Mouse (Mus musculus) liver, embryonic 14.5 days (tissue): ENCODE results near the gene Cnbp. TPM values are rescaled to one million over a fixed set of nuclear protein-coding genes. Genes with fewer than 3 reads are reported as not detected.

Source experiments
- ATAC-seq: fragments of 200-750 bp; cut with Nextera tagmentation; 2 replicates; pipeline ENCODE4 v1.8.0; 2017; ENCODE audit warnings: moderate number of reproducible peaks, mild to moderate bottlenecking, moderate library complexity; ENCODE audit not compliant: insufficient read depth
- DNase-seq, 3 experiments: peaks; one replicate each; pipeline ENCODE4 v3.0.0-alpha.2; 2012 to 2013; ENCODE audit warnings: low read depth in 3 of 3, low spot score in 3 of 3
- H3K27ac ChIP-seq: fragments of 300-500 bp; sonication (generic); 2 replicates; pipeline ENCODE4 v1.5.1; 2014; ENCODE audit warnings: moderate library complexity, mild to moderate bottlenecking, control low read depth, inconsistent platforms
- H3K27me3 ChIP-seq: fragments of 300-500 bp; sonication (generic); 2 replicates; pipeline ENCODE4 v1.6.1; 2014; ENCODE audit warnings: mild to moderate bottlenecking, low read length, moderate library complexity; ENCODE audit not compliant: control insufficient read depth, insufficient read depth
- H3K36me3 ChIP-seq: fragments of 300-500 bp; sonication (generic); replicated peaks from 2 replicates; pipeline ENCODE4 v1.6.1; 2014; ENCODE audit warnings: low read depth; ENCODE audit not compliant: control insufficient read depth, insufficient read depth
- H3K4me1 ChIP-seq, 2 experiments: fragments of 200-500 bp in 1 of 2; fragments of 300-500 bp in 1 of 2; sonication (generic) in 1 of 2; replicated peaks; 2 replicates each; pipeline ENCODE4 v1.6.1; 2012 to 2014; ENCODE audit warnings: antibody characterized with exemption in 1 of 2, inconsistent platforms in 1 of 2, low read length in 1 of 2; ENCODE audit not compliant: control insufficient read depth in 2 of 2, insufficient read depth in 2 of 2
- H3K4me2 ChIP-seq: fragments of 300-500 bp; sonication (generic); 2 replicates; pipeline ENCODE4 v1.6.1; 2014; ENCODE audit warnings: low read depth, mild to moderate bottlenecking, control low read depth, moderate library complexity
- H3K4me3 ChIP-seq, 2 experiments: fragments of 200-500 bp in 1 of 2; fragments of 300-500 bp in 1 of 2; sonication (generic) in 1 of 2; 2 replicates each; pipeline ENCODE4 v1.5.1; 2012 to 2014; ENCODE audit warnings: low read depth in 2 of 2, low read length in 2 of 2, mild to moderate bottlenecking in 2 of 2, control low read depth in 1 of 2, inconsistent platforms in 1 of 2, moderate library complexity in 1 of 2; ENCODE audit not compliant: insufficient read depth in 1 of 2
- H3K9ac ChIP-seq: fragments of 300-500 bp; sonication (generic); replicated peaks from 2 replicates; pipeline ENCODE4 v1.6.1; 2014; ENCODE audit warnings: mild to moderate bottlenecking, control low read depth, moderate library complexity
- H3K9me3 ChIP-seq: fragments of 300-500 bp; sonication (generic); 2 replicates; pipeline ENCODE4 v1.6.1; 2016; ENCODE audit warnings: low read length, mixed read lengths; ENCODE audit not compliant: control insufficient read depth
- CTCF ChIP-seq: IDR thresholded peaks from 2 replicates; pipeline ENCODE4 v1.5.1; 2016; ENCODE audit warnings: antibody characterized with exemption, low read depth, control low read depth
- EP300 ChIP-seq: IDR thresholded peaks from 2 replicates; pipeline ENCODE4 v1.6.1; 2016; ENCODE audit warnings: antibody characterized with exemption, low read depth
- WGBS: fragments of 180-500 bp; shearing (Covaris S2); extraction: QIAGEN DNeasy Blood & Tissue Kit; methylation state at CpG from one replicate; pipeline ENCODE4 v1.1.7; 2014; ENCODE audit not compliant: insufficient replicate concordance; 5-methylcytosine and 5-hydroxymethylcytosine counted together
- polyA plus RNA-seq, 2 experiments: library from polyadenylated mRNA; depleted of rRNA in 1 of 2; stranded (reverse) in 1 of 2; unstranded in 1 of 2; fragments of >200 nt; fragmentation: Nextera tagmentation in 1 of 2; extraction: Ambion mirVana in 1 of 2; gene quantifications; 2 replicates each; pipeline versions ENCODE4 v1.2.1 to v1.2.3; 2012 to 2014

Gene Cnbp
- polyA plus RNA-seq, 2 experiments, result 190 to 556 TPM

DNA sequence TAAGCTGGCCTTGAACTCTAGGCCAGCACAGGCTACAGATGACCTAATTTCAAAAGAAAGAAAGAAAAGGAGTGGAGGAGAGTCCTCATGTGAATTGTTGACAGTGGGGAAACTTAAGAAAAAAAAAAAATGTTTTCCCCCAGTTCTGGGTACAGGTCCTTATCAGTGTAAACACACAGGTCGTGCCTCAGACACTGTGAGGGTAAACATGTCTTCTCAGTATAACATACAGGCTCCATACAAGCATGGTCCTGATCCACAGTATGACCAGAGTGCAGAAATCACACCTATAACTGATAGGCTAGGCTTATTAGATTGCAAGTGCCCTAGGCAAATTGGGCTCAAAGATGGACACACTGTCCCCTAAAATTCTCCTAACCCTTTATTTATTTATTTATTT, 19.5 kb upstream of the Cnbp start:
- WGBS, result 0% methylated on average over 1 of the region's 1 CpGs
- H3K4me3 ChIP-seq, result no peak overlapping the region
- DNase-seq (no peak), ATAC-seq (peak; percentile 69)
- no peak for TF ChIP-seq CTCF
- TF ChIP-seq EP300, result no peak
- H3K9ac ChIP-seq, result no peak overlapping the region; the same call in 1 of the 2 replicates
- H3K4me2 ChIP-seq, result no peak overlapping the region
- H3K36me3 ChIP-seq, result no peaks in the 10 kb centered on the region
- H3K4me1 ChIP-seq, result peaks cover 14 to 45% of the 10 kb centered on the region in 2 experiments
- no peaks in the 10 kb centered on the region for H3K27me3 ChIP-seq
- no peaks in the 10 kb centered on the region for H3K9me3 ChIP-seq
- H3K27ac ChIP-seq, result peak overlapping the region; percentile 25; the same call in 1 of the 2 replicates

DNA sequence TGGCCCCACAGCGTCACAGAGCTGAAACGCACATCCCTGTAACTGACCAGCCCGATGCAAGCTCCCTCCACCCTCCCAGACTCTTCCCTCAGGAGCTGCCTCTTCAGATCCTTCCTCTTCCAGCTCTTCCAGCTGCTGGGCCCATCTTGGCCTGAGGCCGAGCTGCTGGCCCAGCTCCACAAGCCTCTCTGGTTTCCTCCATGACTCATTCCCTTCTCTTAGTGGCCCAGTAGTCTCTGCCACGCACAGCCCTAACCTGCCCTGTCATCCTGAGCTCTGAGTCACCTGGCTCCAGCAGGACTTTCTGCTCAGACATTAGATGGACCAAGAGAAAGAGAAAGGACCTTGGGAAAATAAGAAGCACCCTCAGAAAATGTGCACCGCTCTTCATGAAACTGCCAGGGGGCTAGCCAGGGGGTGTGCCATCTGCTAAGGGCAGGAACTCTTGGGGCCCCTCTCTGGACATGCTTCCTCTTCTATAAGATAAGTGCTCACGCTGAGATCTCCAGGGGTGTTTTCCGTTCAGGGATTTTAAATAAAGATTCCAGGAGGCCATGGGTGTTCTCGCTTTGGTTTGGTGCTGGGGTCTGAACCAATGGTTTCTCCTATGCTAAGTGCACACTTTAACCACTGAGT, 18.1 kb upstream of the Cnbp start:
- DNase-seq (peak in 1 of 3 experiments; percentile 37), ATAC-seq (peak; percentile 31; the same call in 1 of the 2 replicates)
- no peak for TF ChIP-seq EP300
- TF ChIP-seq CTCF, result no peak
- peak overlapping the region; percentile 28 for H3K4me2 ChIP-seq
- H3K9ac ChIP-seq, result no peak overlapping the region
- no peaks in the 10 kb centered on the region for H3K36me3 ChIP-seq
- no peaks in the 10 kb centered on the region for H3K27me3 ChIP-seq
- peak overlapping the region; percentile 32 for H3K27ac ChIP-seq
- H3K4me1 ChIP-seq, result peaks cover 14 to 43% of the 10 kb centered on the region in 2 experiments
- H3K4me3 ChIP-seq, result no peak overlapping the region
- WGBS, result 29% methylated on average over 9 of the region's 9 CpGs
- H3K9me3 ChIP-seq, result no peaks in the 10 kb centered on the region

- ATAC-seq (peak; percentile 47; the same call in 1 of the 2 replicates), DNase-seq (peak in 2 of 3 experiments; percentile 58 to 72)
- TF ChIP-seq EP300, result no peak
- no peak for TF ChIP-seq CTCF
- no peak overlapping the region for H3K4me3 ChIP-seq
- H3K9me3 ChIP-seq, result no peaks in the 10 kb centered on the region
- 21% methylated on average over 2 of the region's 2 CpGs for WGBS
- no peaks in the 10 kb centered on the region for H3K36me3 ChIP-seq
- no peak overlapping the region for H3K4me2 ChIP-seq
- H3K27ac ChIP-seq, result peak overlapping the region; percentile 51; the same call in 1 of the 2 replicates
- H3K9ac ChIP-seq, result no peak overlapping the region
- H3K4me1 ChIP-seq, result peaks cover 14 to 39% of the 10 kb centered on the region in 2 experiments
- H3K27me3 ChIP-seq, result no peaks in the 10 kb centered on the region
These were observed 16.4 kb upstream of the Cnbp start for GRCm38 (mm10) chr6:87867256-87867655.

- Histone ChIP-seq H3K9ac (no peak overlapping the region), H3K36me3 (no peaks in the 10 kb centered on the region), H3K4me3 (no peak overlapping the region), H3K4me2 (no peak overlapping the region), H3K4me1 (peaks cover 14 to 39% of the 10 kb centered on the region in 2 experiments), H3K9me3 (no peaks in the 10 kb centered on the region), H3K27ac (no peak overlapping the region), H3K27me3 (no peaks in the 10 kb centered on the region)
- TF ChIP-seq CTCF, result no peak
- no peak for TF ChIP-seq EP300
- WGBS, result 72% methylated on average over 6 of the region's 6 CpGs
- DNase-seq (no peak), ATAC-seq (peak; percentile 21; the same call in 1 of the 2 replicates)
These were observed 15.3 kb upstream of the Cnbp start for GRCm38 (mm10) chr6:87866211-87866610.

- TF ChIP-seq EP300 (no peak), CTCF (no peak)
- Histone ChIP-seq H3K4me2 (no peak overlapping the region), H3K36me3 (no peaks in the 10 kb centered on the region), H3K9me3 (no peaks in the 10 kb centered on the region), H3K9ac (no peak overlapping the region), H3K27me3 (no peaks in the 10 kb centered on the region; the same call in 1 of the 2 replicates), H3K27ac (no peak overlapping the region), H3K4me3 (no peak overlapping the region), H3K4me1 (peaks cover 16 to 18% of the 10 kb centered on the region in 2 experiments)
- 19% methylated on average over 1 of the region's 1 CpGs for WGBS
- no peak for ATAC-seq
- DNase-seq, result no peak
These were observed 6.2 kb upstream of the Cnbp start for GRCm38 (mm10) chr6:87857071-87857470.
